Mouse (Mus musculus) cerebellum, adult 9-10 months (tissue): ENCODE data around the gene Tlk2.
"Not testable (repeated sequence)": the region's sequence is repeated elsewhere in the genome, so short reads cannot be mapped to it uniquely, and the experiment has no call there.

Experiments
- DNase-seq: peaks from one replicate; pipeline ENCODE4 v3.0.0; 2022

Tlk2 gene

DNA sequence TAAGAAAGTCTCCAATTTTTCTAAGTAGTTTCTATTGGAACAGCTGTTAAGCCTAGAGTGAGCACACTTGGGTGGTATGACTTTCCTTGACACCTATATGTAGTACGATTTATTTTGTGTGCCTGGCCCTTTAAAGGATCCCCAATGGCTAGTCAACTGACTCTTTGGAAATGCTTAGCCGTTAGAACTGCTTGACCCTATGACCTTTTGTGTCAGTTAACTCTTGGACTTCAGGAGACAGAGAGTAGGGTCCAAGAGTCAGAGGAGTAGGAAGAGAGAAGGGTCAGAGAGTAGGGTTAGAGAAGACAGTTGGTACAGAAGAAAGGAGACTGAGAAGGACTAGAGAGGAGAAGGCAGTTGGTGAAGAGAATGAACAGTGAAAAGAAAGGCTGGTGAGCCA lies at the start of gene Tlk2:
Gene Tlk2, plus strand, starts transcription at position 292 of the 400 bp plus-strand sequence.
- no peak for DNase-seq

DNA sequence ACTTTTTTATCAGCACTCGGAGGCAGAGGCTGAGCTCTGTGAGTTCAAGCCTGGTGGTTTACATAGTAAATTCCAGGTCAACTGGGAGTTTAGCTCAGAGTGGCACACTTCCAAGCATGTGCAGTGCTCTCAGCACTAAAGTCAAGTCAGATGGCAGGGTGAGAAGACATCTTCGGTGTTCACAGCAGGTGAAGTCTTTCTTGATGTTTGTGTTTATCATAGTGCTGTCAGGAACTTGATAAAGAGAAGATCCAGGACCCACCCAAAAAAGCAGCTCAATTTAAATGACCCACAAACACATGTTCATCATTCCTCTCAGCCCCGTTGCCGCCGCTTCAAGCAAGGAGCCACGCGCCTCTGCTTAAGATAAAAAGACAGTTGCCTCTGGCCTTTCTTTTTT lies 42.9 kb upstream of the Tlk2 start:
- no peak for DNase-seq

DNA sequence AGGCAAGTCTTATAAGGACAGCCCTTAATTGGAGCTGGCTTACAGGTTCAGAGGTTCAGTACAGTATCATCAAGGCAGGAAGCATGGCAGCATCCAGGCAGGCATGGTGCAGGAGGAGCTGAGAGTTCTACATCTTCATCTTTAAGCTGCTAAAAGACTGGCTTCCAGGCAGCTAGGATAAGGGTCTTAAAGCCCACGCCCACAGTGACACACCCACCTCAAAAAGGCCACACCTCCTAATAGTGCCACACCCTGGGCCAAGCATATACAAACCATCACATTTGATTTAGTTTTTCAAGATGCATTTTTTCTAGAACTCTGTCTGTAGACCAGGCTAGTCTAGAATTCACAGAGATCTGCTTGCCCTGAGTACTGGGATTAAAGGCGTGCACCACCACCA lies 41.4 kb upstream of the Tlk2 start:
- not testable (repeated sequence) for DNase-seq

DNA sequence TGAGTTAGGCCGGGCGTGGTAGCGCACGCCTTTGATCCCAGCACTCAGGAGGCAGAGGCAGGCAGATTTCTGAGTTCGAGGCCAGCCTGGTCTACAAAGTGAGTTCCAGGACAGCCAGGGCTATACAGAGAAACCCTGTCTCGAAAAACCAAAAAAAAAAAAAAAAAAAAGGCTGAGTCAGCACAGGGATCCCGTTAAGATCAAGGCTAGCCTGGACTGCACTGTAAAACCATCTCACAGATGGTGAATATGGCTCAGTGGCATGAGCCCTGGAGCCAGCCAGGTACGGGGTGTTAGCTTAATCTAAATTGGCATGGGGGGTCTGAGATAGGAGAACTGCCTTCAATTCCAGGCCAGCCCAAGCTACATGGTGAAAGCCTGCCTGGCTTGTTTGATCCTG lies 38.1 kb upstream of the Tlk2 start:
- DNase-seq, result not testable (repeated sequence)

DNA sequence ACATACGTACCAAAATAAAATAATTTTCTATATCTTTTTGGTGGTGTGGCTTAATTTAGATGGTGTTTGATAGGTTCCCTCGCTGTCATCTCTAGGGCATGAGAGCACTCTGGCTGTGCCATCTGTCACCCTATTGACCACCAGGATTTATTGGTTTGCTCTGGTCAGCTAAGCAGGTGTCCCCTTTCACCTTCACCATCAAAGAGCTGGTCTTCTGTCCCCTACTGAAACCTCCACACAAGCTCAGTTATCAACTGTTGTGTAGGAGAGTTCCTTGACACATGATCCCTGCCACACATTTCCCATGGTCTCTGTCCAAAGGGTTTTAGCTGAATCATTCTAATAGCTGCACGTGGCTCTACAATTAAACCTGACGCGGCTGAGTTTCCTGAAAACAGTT lies 37.5 kb upstream of the Tlk2 start:
- no peak for DNase-seq

DNA sequence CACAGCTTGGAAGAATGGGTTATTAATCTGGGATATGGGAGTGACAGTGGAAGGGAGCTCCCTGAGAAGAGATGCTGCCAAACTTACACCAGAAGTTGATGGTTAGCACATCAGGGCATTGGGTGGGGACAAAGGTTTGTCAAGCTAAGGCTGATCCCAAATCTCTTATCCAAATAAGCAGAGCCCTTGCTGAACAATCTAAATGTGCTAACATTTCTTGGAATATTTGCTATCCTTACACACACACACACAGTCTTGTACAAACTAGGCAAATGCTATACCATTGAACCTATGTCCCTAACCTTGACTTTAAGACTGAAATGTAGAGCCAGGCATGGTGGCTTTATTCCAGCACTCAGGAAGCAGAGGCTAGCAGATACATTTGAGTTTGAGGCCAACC lies 35.0 kb upstream of the Tlk2 start:
- DNase-seq, result no peak

DNA sequence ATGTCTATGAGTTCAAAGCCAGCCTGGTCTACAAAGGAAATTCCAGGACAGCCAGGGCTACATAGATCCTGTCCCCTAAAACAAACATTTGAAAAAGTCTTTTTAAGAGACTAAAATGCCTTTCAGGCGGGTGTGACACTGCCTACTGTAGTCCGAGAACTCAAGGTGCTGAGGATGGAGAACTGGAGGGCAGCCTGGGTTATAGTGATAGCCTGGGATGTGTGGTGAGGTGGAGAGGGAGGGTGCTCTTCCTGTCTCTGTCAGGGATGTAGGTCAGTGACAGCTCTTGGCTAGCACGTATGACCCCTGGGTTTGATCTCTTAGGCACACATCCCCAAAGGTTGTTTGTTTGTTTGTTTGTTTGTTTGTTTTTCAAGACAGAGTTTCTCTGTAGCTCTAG lies 34.5 kb upstream of the Tlk2 start:
- DNase-seq, result no peak

DNA sequence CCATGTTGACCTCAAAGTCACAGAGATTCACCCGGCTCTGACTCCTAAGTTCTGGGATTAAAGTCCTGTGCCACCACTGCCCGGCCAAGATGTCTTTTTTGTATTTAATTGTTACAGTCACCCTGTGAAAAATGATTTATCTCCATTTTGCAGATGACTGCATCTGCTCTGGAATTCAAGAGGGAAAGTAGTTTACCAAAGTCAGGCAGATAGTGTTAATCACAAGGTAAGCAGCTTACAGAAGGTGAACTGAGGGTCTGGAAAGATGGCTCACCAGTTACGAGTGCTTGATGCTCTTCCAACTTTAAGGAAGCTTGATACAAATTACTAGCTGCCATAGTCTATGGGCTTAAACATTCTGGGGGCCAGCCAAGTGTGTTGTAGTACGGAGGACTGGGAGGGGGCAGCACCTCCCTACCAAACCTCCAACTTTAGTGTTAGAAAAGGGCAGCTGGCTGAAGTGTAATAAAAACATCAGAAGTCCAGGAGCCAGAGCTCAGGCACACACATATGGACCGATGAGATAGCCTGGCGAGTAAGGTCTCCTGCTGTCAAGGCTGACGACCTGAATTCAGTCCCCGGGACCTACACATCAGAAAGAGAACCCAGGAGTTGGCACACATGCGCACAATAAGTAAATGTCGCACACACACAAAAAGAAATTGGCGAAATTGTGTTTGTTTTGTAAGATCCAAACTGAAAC lies 33.9 kb upstream of the Tlk2 start:
- DNase-seq, result no peak

DNA sequence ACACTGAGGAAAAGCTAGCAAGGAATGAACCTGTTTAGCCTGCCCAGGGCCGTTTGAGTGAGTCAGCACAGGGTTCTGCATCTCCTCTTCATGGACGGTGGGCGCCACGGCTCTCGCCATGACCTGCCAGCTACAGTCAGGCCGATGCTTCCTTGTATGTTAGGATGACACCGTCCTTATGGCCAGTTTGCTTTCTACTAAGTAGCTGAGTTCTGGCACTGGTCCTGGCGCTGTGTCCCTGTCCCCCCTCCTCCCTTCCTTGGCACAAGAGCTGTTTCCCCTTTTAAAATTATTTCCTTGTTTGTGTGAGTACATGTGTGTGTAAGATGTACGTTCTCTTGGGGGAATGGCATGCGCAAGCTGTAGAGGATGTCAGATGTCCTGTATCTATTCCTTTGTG lies 33.4 kb upstream of the Tlk2 start:
- no peak for DNase-seq

DNA sequence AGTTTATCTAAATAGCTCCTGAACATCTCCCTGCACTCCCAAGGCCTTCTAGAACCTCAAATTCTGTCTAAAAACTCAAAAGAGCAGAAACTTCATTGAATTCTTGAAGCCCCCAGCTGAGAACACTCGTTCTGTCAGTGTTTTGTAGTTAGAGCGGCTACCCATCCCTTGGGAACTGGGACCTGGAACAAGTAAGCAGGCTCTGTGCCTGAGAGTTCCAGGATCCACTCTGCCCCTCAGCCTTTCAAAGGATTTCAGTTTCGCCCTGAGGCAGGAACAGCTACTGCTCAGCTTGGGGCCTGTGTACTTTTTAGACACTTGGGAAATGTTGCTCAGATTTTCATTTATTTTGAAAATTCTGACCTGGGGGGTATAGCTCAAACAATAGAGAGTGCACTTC lies 32.0 kb upstream of the Tlk2 start, which contains the start of gene Gm10842:
Gene Gm10842, plus strand, starts transcription at position 301 of the 400 bp plus-strand sequence.
- DNase-seq, result no peak

DNA sequence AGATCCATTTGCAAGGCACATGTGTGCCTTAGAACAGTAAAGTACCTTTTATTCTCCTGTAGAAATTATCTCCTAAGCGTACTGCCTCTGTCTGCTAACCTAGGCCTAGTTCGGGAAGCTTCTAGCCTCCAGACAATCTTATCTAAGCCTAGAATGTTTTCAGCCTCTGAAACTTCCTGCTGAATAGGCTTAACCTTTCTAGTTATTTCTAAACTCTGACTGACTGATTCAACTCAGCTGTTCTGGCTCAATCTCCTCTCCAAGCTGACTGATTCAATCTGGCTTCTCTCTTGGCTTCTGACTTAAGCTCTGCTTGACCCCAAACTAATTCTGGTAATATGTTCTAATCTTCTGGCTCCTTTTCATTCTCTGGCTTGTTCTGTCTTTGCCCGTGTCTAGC lies 29.3 kb upstream of the Tlk2 start:
- DNase-seq, result no peak

DNA sequence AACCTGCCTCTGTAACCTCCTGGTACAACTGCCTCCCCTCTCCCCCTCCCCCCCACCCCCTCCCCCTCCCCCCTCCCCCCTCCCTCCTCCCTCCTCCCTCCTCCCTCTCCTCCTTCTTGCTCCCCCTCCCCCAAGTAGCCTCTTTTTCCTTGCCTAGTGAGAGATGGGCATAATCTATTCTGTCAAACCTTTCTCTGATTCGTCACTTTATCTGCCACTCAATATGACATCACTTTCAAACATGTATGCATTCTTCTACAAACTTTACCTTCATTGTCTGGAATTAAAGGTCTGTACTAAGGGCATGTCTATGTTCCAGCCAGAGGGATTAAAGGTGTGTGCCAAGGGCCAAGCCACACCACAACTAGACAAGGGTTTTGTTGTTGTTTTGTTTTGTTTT lies 28.8 kb upstream of the Tlk2 start:
- DNase-seq, result no peak

DNA sequence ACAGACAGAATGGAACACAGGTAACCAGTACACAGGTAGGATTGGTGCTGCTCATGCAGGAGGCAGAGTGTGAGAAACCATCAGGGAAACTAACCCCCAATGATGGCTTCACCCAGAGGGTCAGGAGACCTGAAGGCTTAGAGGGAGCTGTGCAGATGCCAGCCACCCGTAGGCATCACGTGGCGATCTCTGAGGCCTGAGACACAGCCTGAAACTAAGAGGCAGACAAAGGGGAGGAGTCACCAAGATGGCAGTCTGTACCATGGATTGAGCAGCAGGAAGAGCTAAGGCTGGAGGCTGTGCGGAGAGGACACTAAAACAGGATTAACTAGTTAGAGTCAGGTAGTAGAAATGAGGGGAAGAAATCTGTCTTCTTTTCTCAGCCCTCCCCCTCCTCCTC lies 27.9 kb upstream of the Tlk2 start:
- DNase-seq, result no peak

DNA sequence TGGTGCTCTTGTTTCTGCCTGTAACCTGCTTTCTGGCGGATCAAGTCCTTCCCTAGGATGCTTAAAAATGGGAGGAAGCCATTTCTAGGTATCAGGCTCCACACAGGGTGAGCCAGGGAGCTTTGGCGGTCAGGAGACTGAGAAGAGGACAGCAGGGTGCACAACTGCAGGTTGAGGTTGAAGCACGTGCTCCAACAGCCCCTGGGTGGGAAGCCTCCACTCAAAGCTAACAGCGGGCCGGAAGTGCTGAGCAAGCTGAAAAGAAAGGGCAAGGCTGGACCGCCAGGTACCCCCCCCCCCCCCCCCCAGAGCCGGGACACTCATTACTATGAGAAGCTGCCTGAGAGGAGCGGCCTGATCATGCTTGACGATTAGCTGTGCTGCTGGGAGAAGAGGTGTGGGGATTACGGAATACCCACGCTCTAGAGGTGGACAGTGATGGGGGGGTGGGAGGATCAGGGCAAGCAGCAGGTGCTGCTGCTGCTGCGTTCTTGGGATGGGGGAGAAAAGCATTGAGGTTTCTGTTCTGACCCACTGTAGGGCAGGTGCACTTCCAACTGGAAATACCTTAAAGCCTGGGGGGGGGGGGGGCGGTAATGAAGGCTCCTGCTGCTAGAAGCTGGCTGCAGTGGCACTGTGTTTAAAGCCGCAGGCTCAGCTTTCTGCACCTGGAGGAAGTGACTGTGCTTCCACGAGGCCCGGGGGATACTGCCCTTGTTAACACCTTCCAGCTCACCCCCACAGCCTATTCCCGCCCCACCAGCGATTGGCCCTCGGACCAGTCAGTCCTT lies 27.2 kb upstream of the Tlk2 start:
- DNase-seq, result no peak

DNA sequence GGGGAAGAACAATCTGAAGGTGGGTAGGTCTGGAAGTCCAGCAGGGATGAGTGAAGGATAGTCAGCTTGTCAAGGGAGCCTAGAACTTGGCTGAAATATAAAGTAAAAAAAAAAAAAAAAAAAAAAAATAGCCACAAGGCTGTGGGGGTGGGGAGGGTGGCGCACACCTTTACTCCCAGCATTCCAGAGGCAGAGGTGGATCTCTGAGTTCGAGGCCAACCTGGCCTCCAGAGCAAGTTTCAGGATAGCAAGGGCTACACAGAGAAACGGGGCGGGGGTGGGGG lies 26.6 kb upstream of the Tlk2 start:
- no peak for DNase-seq

DNA sequence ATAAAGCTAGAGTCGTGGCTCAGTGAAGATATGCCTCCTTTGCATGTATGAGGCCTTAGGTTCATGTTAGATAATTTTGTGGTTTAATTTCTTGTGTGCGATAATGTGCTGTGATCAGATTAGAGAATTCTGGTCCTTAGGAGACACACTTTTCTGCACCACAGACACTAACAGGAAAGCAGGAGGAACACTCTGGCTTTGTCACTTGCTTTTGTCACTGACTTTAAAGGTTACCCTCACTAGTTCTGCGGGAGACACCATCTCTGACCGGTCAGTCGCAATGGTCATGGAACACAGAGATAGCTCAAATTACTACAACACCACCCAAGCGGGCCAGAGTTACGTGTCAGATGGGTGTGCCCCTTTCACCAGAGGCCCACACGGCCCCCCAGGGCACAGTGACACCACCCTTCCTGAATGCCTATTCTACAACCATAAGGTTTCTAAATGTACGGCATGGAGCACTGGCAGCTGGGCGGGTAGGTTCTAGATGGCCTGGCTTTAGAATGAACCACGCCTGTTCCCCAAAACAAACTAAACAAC lies 26.2 kb upstream of the Tlk2 start:
- no peak for DNase-seq

DNA sequence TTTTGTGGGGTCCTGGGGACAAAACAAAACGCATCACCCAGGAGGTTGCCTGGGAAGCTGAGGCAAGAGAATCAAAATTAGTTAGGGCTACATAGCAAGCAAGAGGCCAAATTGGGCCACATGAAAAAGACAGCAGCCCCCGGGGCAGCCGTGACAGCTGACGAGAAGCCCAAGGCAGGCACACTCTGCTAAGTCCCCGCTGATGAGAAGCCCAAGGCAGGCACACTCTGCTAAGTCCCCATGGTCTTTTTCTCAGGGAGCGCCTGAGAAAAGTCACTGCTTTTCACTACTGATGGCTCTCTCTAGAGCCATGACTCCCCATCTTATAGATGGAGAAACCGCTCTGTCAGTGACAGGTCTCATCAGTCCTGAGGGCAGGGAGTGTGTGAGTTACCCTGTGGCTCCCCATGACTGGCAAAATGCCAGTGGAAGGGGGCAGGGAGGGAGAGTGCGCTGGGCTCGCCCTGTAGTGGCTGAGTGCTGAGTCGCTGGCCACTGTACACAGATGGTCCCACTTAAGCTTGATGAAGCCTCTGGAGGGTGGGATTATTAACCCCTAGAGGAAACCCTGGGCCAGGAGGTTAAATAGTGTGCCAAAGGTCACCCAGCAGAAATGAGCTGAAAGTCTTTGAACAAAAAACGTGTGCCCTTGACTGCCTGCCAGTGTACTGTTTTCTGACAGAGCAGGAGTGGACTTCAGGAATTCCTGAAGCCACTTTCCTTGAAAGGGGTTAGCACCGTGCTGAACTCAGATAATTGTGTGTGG lies 25.4 kb upstream of the Tlk2 start:
- DNase-seq, result no peak

DNA sequence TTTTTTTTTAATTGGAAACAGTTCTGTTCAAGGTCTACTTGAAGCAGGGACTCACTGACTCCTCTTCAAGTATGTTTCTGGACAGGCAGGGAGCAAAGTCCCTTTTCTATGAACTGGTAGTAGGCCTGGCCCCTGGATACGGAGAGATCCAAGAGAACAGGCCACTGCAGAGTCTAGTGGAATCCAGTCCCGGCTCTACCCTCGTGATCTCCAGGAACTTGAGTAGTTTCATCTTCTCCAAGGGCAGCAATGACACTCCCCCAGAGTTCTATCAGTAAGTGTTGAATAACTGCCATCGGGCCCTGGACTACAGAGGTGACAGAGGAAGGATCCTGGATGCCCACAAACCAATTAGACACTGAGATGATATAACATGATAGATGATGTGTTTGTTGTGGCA lies 22.7 kb upstream of the Tlk2 start:
- no peak for DNase-seq

DNA sequence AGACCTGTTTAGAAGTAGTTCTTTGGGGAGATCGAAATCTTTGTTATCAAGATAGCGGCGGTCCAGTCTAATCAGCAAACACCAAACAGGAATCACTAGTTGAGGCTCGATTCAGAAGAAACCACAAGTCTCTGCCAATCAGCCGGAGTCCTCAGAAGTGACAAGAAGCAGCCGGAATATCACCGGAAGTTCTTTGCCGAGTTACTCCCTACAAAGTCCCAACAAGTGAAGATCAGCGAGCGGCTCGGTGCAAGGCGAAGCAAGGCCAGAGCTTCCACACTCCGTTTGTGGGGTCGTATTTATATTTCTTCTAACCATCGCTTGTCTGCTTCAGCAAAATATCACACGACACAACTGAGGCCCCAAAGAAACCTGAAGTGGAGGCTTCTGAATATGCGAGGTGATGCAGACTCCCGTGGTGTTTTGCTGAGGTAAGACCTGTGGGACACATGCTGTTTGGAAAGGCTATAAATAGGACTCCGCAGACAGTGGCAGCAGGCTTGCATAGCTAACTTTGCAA lies 21.8 kb upstream of the Tlk2 start:
- no peak for DNase-seq

DNA sequence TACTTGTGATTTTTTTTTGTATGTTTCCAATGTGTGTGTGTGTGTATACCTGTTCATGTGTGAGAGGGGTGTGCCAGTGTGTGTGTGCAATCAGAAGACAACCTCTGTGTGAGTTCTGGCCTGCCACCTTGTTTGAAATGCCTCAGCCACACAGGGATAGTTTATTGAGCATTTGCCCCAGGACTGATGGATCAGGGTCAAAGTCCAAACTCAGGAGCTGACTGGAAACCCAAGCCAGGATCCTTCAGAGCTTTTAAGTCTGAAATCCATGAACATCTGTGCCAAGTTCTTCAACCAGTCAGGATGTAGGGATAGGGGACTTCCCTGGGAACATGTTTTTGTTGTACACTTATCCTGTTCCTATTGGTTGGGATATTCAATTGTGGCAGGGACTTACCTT lies 20.6 kb upstream of the Tlk2 start:
- DNase-seq, result no peak

DNA sequence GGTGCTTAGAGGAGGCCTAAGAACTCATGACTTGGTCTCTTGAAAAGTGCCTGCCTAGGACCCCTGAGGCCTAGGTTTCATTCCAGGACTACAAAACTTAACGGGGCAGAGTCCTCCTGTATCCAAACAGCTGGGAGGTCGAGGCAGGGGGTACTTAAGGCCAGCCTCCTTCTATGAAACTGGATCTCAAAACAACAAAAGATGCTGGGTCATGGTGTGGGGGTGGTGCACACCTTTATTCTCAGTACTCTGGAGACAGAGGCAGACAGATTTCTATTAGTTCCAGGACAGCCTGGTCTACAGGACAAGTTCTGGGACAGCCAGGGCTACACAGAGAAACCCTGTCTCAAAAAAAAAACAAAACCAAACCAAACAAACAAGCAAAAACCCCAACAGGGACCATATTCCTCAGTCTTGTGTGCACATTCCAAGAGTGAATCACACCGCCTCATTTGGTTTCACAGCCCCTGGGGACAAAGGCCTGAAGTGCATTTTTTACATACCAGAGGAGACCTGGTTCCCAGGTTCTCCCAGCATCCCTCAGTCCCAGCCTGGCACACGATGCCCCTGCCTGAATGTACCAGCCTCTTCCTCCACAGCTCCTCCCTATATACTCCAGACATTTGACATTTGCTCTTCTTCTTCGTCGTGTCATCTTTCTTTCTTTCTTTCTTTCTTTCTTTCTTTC lies 18.8 kb upstream of the Tlk2 start:
- DNase-seq, result no peak

DNA sequence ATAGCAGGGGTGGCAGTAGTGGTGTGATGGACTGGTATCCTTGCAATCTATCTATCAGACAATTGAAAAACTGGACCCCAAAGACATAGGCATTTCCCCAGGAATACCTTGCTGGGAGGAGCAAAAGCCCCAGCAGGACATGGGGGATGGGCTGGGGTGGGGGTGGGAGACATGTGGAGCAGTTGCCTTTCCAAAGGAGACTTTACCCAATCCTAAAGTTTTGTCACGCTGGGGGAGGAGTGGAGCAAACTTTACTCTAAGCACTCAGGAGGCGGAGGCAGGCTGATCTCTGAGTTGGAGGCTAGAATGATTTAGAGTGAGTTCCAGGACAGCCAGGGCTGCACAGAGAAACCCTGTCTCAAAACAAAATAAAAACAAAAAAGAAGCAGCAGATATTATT lies 17.2 kb upstream of the Tlk2 start:
- no peak for DNase-seq
